Mouse (Mus musculus) forebrain, postnatal 0 days (tissue): ENCODE measurements around the gene Dohh. TPM values are rescaled to one million over a fixed set of nuclear protein-coding genes. Genes with fewer than 3 reads are reported as not detected.

Source experiments
- ATAC-seq: fragments of 200-750 bp; cut with Nextera tagmentation; 2 replicates; pipeline ENCODE4 v1.8.0; 2017; ENCODE audit warnings: mild to moderate bottlenecking, moderate library complexity
- DNase-seq: peaks from one replicate; pipeline ENCODE4 v3.0.0-alpha.2; 2015
- H3K27ac ChIP-seq: fragments of 300-500 bp; sonication (generic); 2 replicates; pipeline ENCODE4 v1.5.1; 2014; ENCODE audit warnings: low read depth, mild to moderate bottlenecking, antibody characterized with exemption, low read length, moderate library complexity, mixed read lengths
- H3K27me3 ChIP-seq: fragments of 300-500 bp; sonication (generic); 2 replicates; pipeline ENCODE4 v1.6.1; 2014; ENCODE audit warnings: mild to moderate bottlenecking, low read length, mixed read lengths; ENCODE audit not compliant: insufficient read depth
- H3K36me3 ChIP-seq: fragments of 300-500 bp; sonication (generic); 2 replicates; pipeline ENCODE4 v1.6.1; 2014; ENCODE audit warnings: mild to moderate bottlenecking, moderate library complexity; ENCODE audit not compliant: insufficient read depth
- H3K4me1 ChIP-seq: fragments of 300-500 bp; sonication (generic); 2 replicates; pipeline ENCODE4 v1.6.1; 2014; ENCODE audit warnings: antibody characterized with exemption; ENCODE audit not compliant: insufficient read depth
- H3K4me2 ChIP-seq: fragments of 300-500 bp; sonication (generic); 2 replicates; pipeline ENCODE4 v1.6.1; 2014; ENCODE audit warnings: low read depth, mild to moderate bottlenecking, moderate library complexity
- H3K4me3 ChIP-seq: fragments of 300-500 bp; sonication (generic); 2 replicates; pipeline ENCODE4 v1.5.1; 2014; ENCODE audit warnings: low read depth, low read length, mixed read lengths
- H3K9ac ChIP-seq: fragments of 300-500 bp; sonication (generic); 2 replicates; pipeline ENCODE4 v1.6.1; 2014; ENCODE audit warnings: mild to moderate bottlenecking
- H3K9me3 ChIP-seq: fragments of 300-500 bp; sonication (generic); 2 replicates; pipeline ENCODE4 v1.6.1; 2016; ENCODE audit warnings: low read length
- CTCF ChIP-seq: sonication (generic); IDR thresholded peaks from 2 replicates; pipeline ENCODE4 v1.5.1; 2016; ENCODE audit warnings: antibody characterized with exemption, control low read depth, low read depth
- WGBS: fragments of 180-500 bp; shearing (Covaris S2); extraction: QIAGEN DNeasy Blood & Tissue Kit; methylation state at CpG from one replicate; pipeline ENCODE4 v1.1.7; 2014; 5-methylcytosine and 5-hydroxymethylcytosine counted together
- polyA plus RNA-seq: library from polyadenylated mRNA; unstranded; fragments of >200 nt; fragmentation: Nextera tagmentation; extraction: Ambion mirVana; gene quantifications from 2 replicates; pipeline ENCODE4 v1.2.1, GENCODE M21; 2015
- total RNA-seq: library from RNA; depleted of rRNA; stranded (reverse); fragments of >200 nt; gene quantifications from 2 replicates; pipeline ENCODE4 v1.2.3, GENCODE M21; 2014; rRNA removed

Gene Dohh
- total RNA-seq (126 and 139 TPM in 2 replicates), polyA plus RNA-seq (111 and 125 TPM in 2 replicates)

DNA sequence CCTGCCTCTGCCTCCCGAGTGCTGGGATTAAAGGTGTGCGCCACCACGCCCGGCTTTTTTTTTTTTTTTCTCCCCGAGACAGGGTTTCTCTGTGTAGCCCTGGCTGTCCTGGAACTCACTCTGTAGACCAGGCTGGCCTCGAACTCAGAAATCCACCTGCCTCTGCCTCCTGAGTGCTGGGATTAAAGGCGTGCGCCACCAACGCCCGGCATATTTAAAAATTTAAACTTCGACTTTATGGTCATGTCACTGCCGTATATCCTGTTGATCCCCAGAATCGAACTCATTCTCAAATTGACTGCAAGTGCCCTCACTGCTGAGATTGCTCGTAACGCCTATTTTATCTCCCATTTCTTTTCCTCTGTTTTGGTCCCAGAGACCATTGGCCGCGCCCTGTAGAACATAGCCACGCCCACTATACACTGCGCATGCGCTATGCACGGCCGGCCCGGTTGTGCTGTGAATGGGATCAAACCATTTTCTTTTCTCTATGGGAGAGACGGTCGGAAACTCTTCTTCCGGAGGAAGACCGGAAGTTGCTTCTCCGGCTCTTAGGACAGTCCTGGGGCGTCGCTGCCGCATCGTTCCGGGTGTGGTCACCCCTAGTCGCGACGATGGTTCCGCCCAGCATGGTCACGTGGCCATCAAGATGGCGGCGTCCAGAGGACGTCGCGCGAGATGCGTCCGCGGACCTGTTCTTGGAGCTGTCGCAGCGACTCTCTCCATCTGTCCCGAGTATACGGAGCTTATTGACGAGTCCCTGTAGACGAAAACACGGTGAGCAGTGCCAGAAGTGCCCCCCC lies at the start of gene Dohh, which contains the start of gene Gm48551:
Gene Dohh (plus strand): TSS at position 627 of the 803 bp plus-strand sequence.
Gene Gm48551 (plus strand): TSS at position 665 of the 803 bp plus-strand sequence.
- Histone ChIP-seq H3K4me1 (peaks cover 14% of the 10 kb centered on the region), H3K36me3 (peaks cover 35% of the 10 kb centered on the region), H3K4me2 (peak within 1 kb of the TSS; percentile 85), H3K9me3 (no peaks in the 10 kb centered on the region), H3K9ac (peak within 1 kb of the TSS; percentile 86), H3K4me3 (peak within 1 kb of the TSS; percentile 72), H3K27me3 (no peaks in the 10 kb centered on the region), H3K27ac (peak within 1 kb of the TSS; percentile 90)
- peak; percentile 23 for TF ChIP-seq CTCF
- 6% methylated on average over 52 of the region's 54 CpGs for WGBS
- DNase-seq (peak; percentile 98), ATAC-seq (peak; percentile 97)

- no peak overlapping the region for H3K27ac ChIP-seq
- no peaks in the 10 kb centered on the region for H3K9me3 ChIP-seq
- H3K27me3 ChIP-seq = no peaks in the 10 kb centered on the region
- no peaks in the 10 kb centered on the region for H3K4me1 ChIP-seq
- H3K4me3 ChIP-seq = no peak overlapping the region
- DNase-seq (no peak), ATAC-seq (no peak)
- no peak for TF ChIP-seq CTCF
- 43% methylated on average over 17 of the region's 19 CpGs for WGBS
- H3K36me3 ChIP-seq = no peaks in the 10 kb centered on the region
- H3K9ac ChIP-seq = no peak overlapping the region
- no peak overlapping the region for H3K4me2 ChIP-seq
Measured at GRCm38 (mm10) chr10:81335393-81336340, 48.6 kb upstream of the Dohh start.

DNA sequence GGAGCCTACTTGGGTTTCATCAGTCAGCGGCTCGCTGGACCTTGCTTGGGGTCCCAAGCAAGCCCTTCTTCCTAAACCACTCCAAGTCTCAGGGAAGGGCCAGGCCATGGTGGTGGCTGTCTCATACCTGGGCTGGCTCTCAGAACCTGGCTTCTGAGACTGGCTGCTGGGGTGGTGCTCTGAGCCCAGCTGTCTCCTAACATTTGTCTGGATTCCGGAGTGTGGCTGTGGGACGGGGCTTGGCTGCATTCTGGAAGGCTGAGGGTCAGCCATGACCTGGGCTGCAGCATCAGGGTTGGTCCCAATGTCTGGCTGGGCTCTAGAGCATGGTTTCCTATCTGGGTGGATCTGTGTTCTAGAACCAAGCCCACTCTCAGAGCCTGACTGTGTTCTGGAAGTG lies 47.7 kb upstream of the Dohh start:
- 100% methylated on average over 4 of the region's 4 CpGs for WGBS
- H3K27ac ChIP-seq = no peak overlapping the region
- DNase-seq (no peak), ATAC-seq (no peak)
- peaks cover 6% of the 10 kb centered on the region for H3K27me3 ChIP-seq
- no peak overlapping the region for H3K9ac ChIP-seq
- H3K4me3 ChIP-seq = no peak overlapping the region
- no peaks in the 10 kb centered on the region for H3K9me3 ChIP-seq
- no peak overlapping the region for H3K4me2 ChIP-seq
- H3K36me3 ChIP-seq = no peaks in the 10 kb centered on the region
- H3K4me1 ChIP-seq = no peaks in the 10 kb centered on the region
- no peak for TF ChIP-seq CTCF

DNA sequence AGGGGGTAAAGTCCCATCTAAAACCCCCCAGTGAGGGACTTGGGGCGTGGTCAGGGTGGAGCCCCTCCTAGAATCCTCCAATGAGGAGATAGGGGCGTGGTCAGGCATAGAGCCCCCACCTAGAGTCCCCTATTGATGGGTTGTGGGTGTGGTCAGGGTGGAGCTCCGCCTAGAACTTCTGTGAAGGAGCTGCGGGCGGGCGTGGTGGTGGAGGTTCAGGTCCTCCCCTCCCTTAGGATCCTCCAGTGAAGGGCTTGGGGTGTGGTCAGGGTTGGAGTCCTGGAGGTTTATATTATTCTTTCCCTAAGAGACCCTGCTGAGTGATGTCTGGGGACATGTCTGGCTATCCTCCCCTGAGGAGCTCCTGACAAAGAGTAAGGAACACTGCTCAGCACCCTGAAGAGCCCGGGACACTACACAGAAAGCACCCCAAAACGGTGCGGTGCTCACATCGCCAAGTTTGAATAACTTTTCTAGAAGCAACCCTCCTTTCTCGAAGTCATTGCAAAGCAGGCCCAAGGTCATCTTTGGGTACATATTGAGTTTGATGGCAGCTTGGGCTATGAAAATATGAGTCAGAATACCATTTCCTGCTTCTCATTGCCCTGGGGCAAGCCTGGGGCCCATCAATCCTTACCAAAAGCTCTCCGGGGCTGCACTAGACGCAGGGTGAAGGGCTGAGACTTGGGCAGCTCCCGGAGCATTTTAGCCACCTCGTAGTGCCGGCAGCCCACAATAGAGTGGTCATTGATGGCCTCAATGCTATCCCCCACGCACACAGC lies 43.5 kb upstream of the Dohh start:
- Histone ChIP-seq H3K9ac (no peak overlapping the region), H3K4me2 (no peak overlapping the region), H3K9me3 (no peaks in the 10 kb centered on the region), H3K27ac (no peak overlapping the region), H3K4me3 (no peak overlapping the region), H3K36me3 (no peaks in the 10 kb centered on the region), H3K4me1 (no peaks in the 10 kb centered on the region), H3K27me3 (peaks cover 36% of the 10 kb centered on the region)
- ATAC-seq (no peak), DNase-seq (no peak)
- TF ChIP-seq CTCF = no peak
- 42% methylated on average over 17 of the region's 17 CpGs for WGBS

DNA sequence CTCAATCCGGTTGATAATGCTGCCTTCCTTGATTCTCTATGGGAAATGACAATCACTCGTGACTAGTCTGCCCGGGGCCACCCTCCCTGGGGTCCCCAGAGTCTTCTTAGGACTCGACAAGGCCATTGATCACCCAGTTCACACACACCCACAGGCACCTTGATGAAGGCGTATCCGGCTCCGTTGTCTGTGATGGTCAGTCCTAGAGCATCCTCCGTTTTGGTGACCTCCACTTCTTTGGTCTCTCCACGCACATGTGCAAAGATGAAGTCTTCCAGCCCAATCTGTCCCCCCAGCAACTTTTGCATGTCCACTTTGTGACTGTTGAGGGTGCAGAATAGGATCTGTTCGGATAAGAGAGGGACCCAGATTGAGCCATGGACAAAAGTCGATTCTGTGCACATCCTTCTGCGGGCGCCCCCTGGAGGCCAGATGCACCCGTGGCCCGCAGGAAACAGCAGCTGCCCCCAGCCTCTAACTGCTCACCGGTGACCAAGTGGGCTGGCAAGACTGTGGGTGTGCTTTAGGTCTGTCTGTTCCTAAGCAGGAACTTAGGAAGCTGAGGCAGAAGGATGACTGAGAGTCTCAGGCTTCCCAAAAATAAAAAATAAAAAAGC lies 42.8 kb upstream of the Dohh start:
- DNase-seq (peak; percentile 52), ATAC-seq (no peak)
- Histone ChIP-seq H3K9me3 (no peaks in the 10 kb centered on the region), H3K27ac (no peak overlapping the region), H3K36me3 (no peaks in the 10 kb centered on the region), H3K9ac (no peak overlapping the region), H3K4me1 (0 out of 2 replicates have a peak, but pooled peaks cover 1% of the 10 kb centered on the region), H3K4me2 (no peak overlapping the region), H3K27me3 (peaks cover 36% of the 10 kb centered on the region), H3K4me3 (no peak overlapping the region)
- TF ChIP-seq CTCF = peak; percentile 69
- 34% methylated on average over 16 of the region's 16 CpGs for WGBS
